In genomic region chr5:124211234-124211633, GRCm38 (mm10) we compare ENCODE assay signal across 9 mouse cellular contexts. TPM values are rescaled to one million over a fixed set of nuclear protein-coding genes. Genes with fewer than 3 reads are reported as not detected.
DNase-seq lines count a peak whose midpoint lies in the region; ATAC-seq and TF ChIP-seq lines count a peak whose summit lies in the region.
"Had no signal": no experiment of that assay in that cellular context is flagged by ENCODE, and none has a peak within 500 bp of the region (broad histone marks: within the 10 kb centered on the region; RNA-seq: fewer than 3 reads in every experiment).

No protein-coding gene starts in this region.

- 0 out of 2 replicates have a peak overlapping the region, but pooled peaks have one; percentile 5 for H3K27ac ChIP-seq in hindbrain, embryonic 15.5 days (replicated peaks)
- no peak overlapping the region for H3K27ac ChIP-seq in hindbrain, embryonic 14.5 days
- H3K27ac ChIP-seq in stomach, postnatal 0 days (replicated peaks), result peak overlapping the region; percentile 30; the same call in 1 of the 2 replicates

- no peak for ATAC-seq in hindbrain, embryonic 15.5 days (ENCODE audit: low FRiP score, low read depth)
- ATAC-seq in hindbrain, embryonic 14.5 days (ENCODE audit: low FRiP score), result no peak
- no peak for ATAC-seq in stomach, postnatal 0 days (ENCODE audit: low FRiP score, low TSS enrichment)

- no peaks in the 10 kb centered on the region for H3K27me3 ChIP-seq in hindbrain, embryonic 15.5 days
- H3K27me3 ChIP-seq in hindbrain, embryonic 14.5 days (ENCODE audit: control insufficient read depth, insufficient read depth, low read length), result no peaks in the 10 kb centered on the region
- no peaks in the 10 kb centered on the region for H3K27me3 ChIP-seq in stomach, postnatal 0 days (ENCODE audit: control insufficient read depth, insufficient read depth, low read length)
- H3K27me3 ChIP-seq: liver, embryonic 15.5 days had no signal

- H3K4me2 ChIP-seq in hindbrain, embryonic 15.5 days, result no peak overlapping the region
- H3K4me2 ChIP-seq in hindbrain, embryonic 14.5 days (replicated peaks), result no peak overlapping the region
- H3K4me2 ChIP-seq in stomach, postnatal 0 days (replicated peaks; ENCODE audit: low read depth), result no peak overlapping the region
- H3K4me2 ChIP-seq: liver, embryonic 15.5 days had no signal

- no peak for TF ChIP-seq CTCF in stomach, postnatal 0 days (IDR thresholded peaks at IDR 0.05; ENCODE audit: low read depth)

- H3K4me3 ChIP-seq in hindbrain, embryonic 15.5 days, result no peak overlapping the region
- no peak overlapping the region for H3K4me3 ChIP-seq in hindbrain, embryonic 14.5 days (replicated peaks; ENCODE audit: low read length)
- no peak overlapping the region for H3K4me3 ChIP-seq in stomach, postnatal 0 days (ENCODE audit: low read depth, low read length)
- H3K4me3 ChIP-seq: liver, embryonic 15.5 days had no signal

- WGBS in hindbrain, embryonic 15.5 days, result 78% methylated on average over 8 of the region's 8 CpGs
- 75% methylated on average over 8 of the region's 8 CpGs for WGBS in hindbrain, embryonic 14.5 days
- 75% methylated on average over 8 of the region's 8 CpGs for WGBS in stomach, postnatal 0 days

- intact Hi-C loops in gastrocnemius, postnatal 14 days (cut with DNase I; ENCODE audit: low total_unique reads), result loop anchor here (5.0 kb wide), 1 partner anchor 36 kb away; the partner anchor contains the start of gene Pitpnm2

- no peaks in the 10 kb centered on the region for H3K36me3 ChIP-seq in hindbrain, embryonic 15.5 days
- H3K36me3 ChIP-seq in hindbrain, embryonic 14.5 days (replicated peaks; ENCODE audit: control insufficient read depth, insufficient read depth), result no peaks in the 10 kb centered on the region; the same call in 1 of the 2 replicates
- no peaks in the 10 kb centered on the region for H3K36me3 ChIP-seq in stomach, postnatal 0 days (ENCODE audit: control insufficient read depth, insufficient read depth, low read length)
- H3K36me3 ChIP-seq: liver, embryonic 15.5 days had no signal

- H3K4me1 ChIP-seq in hindbrain, embryonic 15.5 days (replicated peaks), result peaks cover 23% of the 10 kb centered on the region
- H3K4me1 ChIP-seq in hindbrain, embryonic 14.5 days (replicated peaks; ENCODE audit: control insufficient read depth, insufficient read depth, low read length), result peaks cover 14% of the 10 kb centered on the region
- peaks cover 9% of the 10 kb centered on the region for H3K4me1 ChIP-seq in stomach, postnatal 0 days (replicated peaks; ENCODE audit: control insufficient read depth, insufficient read depth)

- no peak for TF ChIP-seq EP300 in stomach, postnatal 0 days (optimal IDR thresholded peaks at IDR 0.05)

- no peak for DNase-seq in hindbrain, embryonic 14.5 days (ENCODE audit: low spot score)
- peak; percentile 71 for DNase-seq in ovary, postnatal 36 days (ENCODE audit: low spot score)
- no peak for DNase-seq in ovary, postnatal 14 days (ENCODE audit: low spot score)
- DNase-seq in gastrocnemius, postnatal 14 days, result peak; percentile 79
- DNase-seq in stomach, postnatal 0 days (ENCODE audit: low spot score), result no peak
- DNase-seq in yolk sac, embryonic 10.5 days (ENCODE audit: low spot score), result no peak
- no peak for DNase-seq in urinary bladder, postnatal 10 days (ENCODE audit: low spot score)

- H3K9ac ChIP-seq in hindbrain, embryonic 15.5 days, result no peak overlapping the region
- no peak overlapping the region for H3K9ac ChIP-seq in hindbrain, embryonic 14.5 days
- no peak overlapping the region for H3K9ac ChIP-seq in stomach, postnatal 0 days (ENCODE audit: low read length)
- H3K9ac ChIP-seq: liver, embryonic 15.5 days had no signal

- H3K9me3 ChIP-seq in hindbrain, embryonic 15.5 days, result no peaks in the 10 kb centered on the region
- H3K9me3 ChIP-seq in hindbrain, embryonic 14.5 days (ENCODE audit: control insufficient read depth, low read length), result no peaks in the 10 kb centered on the region
- H3K9me3 ChIP-seq in stomach, postnatal 0 days (ENCODE audit: control insufficient read depth, low read length), result no peaks in the 10 kb centered on the region
- H3K9me3 ChIP-seq: liver, embryonic 15.5 days had no signal

RNA-seq across cellular contexts. Expression of gene Pitpnm2, which starts 38.3 kb away (rescaled TPM):
- 10.8 and 11.5 TPM in 2 replicates for polyA plus RNA-seq in hindbrain, embryonic 15.5 days (2015; fragmentation: Nextera tagmentation; extraction: Ambion mirVana)
- 13.5 and 15.1 TPM in 2 replicates for polyA plus RNA-seq in hindbrain, embryonic 14.5 days (2014; fragmentation: Nextera tagmentation; extraction: Ambion mirVana)
- 10 to 100 TPM; 18.4 to 19.0 TPM for total RNA-seq in gastrocnemius, postnatal 14 days (2021)
- 1.8 and 2.3 TPM in 2 replicates for polyA plus RNA-seq in stomach, postnatal 0 days (2015; fragmentation: Nextera tagmentation; extraction: Ambion mirVana)

Comparison
In these comparisons a context has a peak if more than half of its experiments do, and no peak if none do; other contexts are left out.
1. DNase-seq: peak in ovary, postnatal 36 days (single experiment) and gastrocnemius, postnatal 14 days (single experiment); none in hindbrain, embryonic 14.5 days (single experiment), ovary, postnatal 14 days (single experiment), stomach, postnatal 0 days (single experiment), yolk sac, embryonic 10.5 days (single experiment) and urinary bladder, postnatal 10 days (single experiment).